Mouse (Mus musculus): Measurements from ENCODE around the gene Cd47. TPM values are rescaled to one million over a fixed set of nuclear protein-coding genes. Genes with fewer than 3 reads are reported as not detected.

The Cd47 gene
- polyA plus RNA-seq (2015; fragmentation: Nextera tagmentation; extraction: Ambion mirVana), result 80.0 and 94.9 TPM in 2 replicates

GRCm38 (mm10) chr16:49799597-49800561 lies at the start of gene Cd47:
TSS of gene Cd47 (plus strand) at chr16:49800533.
- ATAC-seq (ENCODE audit: insufficient read depth, low FRiP score), result peak; percentile 70
- 77% methylated on average over 10 of the region's 10 CpGs for WGBS
- no peaks in the 10 kb centered on the region for H3K36me3 ChIP-seq (ENCODE audit: control insufficient read depth, insufficient read depth, low read length)

GRCm38 (mm10) chr16:49752906-49753305 lies 47.4 kb upstream of the Cd47 start:
- H3K4me1 ChIP-seq (ENCODE audit: control insufficient read depth, insufficient read depth, low read length), result no peaks in the 10 kb centered on the region
- H3K27me3 ChIP-seq (ENCODE audit: control insufficient read depth, insufficient read depth, low read length), result no peaks in the 10 kb centered on the region
- 74% methylated on average over 1 of the region's 1 CpGs for WGBS
- no peaks in the 10 kb centered on the region for H3K9me3 ChIP-seq (replicated peaks; ENCODE audit: control insufficient read depth, low read length)
- H3K4me3 ChIP-seq (replicated peaks; ENCODE audit: low read length), result no peak overlapping the region
- no peak overlapping the region for H3K4me2 ChIP-seq (ENCODE audit: low read depth, low read length)
- no peaks in the 10 kb centered on the region for H3K36me3 ChIP-seq (ENCODE audit: control insufficient read depth, insufficient read depth, low read length)
- ATAC-seq (ENCODE audit: insufficient read depth, low FRiP score), result no peak
- H3K9ac ChIP-seq (ENCODE audit: low read length), result no peak overlapping the region
- no peak overlapping the region for H3K27ac ChIP-seq (ENCODE audit: low read length)

More at GRCm38 (mm10) chr16:49799597-49800561, at the start of gene Cd47:
- no peaks in the 10 kb centered on the region for H3K9me3 ChIP-seq (replicated peaks; ENCODE audit: control insufficient read depth, low read length)
- no peaks in the 10 kb centered on the region for H3K27me3 ChIP-seq (ENCODE audit: control insufficient read depth, insufficient read depth, low read length)
- no peak within 1 kb of the TSS for H3K9ac ChIP-seq (ENCODE audit: low read length)
- H3K4me2 ChIP-seq (ENCODE audit: low read depth, low read length), result 0 out of 2 replicates have a peak within 1 kb of the TSS, but pooled peaks have one; percentile 9
- peak within 1 kb of the TSS; percentile 3; the same call in 1 of the 2 replicates for H3K27ac ChIP-seq (ENCODE audit: low read length)
- no peak within 1 kb of the TSS for H3K4me3 ChIP-seq (replicated peaks; ENCODE audit: low read length)
- H3K4me1 ChIP-seq (ENCODE audit: control insufficient read depth, insufficient read depth, low read length), result peaks cover 9% of the 10 kb centered on the region; the same call in 1 of the 2 replicates

GRCm38 (mm10) chr16:49753318-49753717 lies 47.0 kb upstream of the Cd47 start:
- 60% methylated on average over 3 of the region's 3 CpGs for WGBS

GRCm38 (mm10) chr16:49760517-49761203 lies 39.7 kb upstream of the Cd47 start:
- Histone ChIP-seq H3K27ac (ENCODE audit: low read length) (no peak overlapping the region), H3K4me2 (ENCODE audit: low read depth, low read length) (no peak overlapping the region), H3K9ac (ENCODE audit: low read length) (no peak overlapping the region), H3K4me1 (ENCODE audit: control insufficient read depth, insufficient read depth, low read length) (no peaks in the 10 kb centered on the region), H3K36me3 (ENCODE audit: control insufficient read depth, insufficient read depth, low read length) (no peaks in the 10 kb centered on the region), H3K9me3 (replicated peaks; ENCODE audit: control insufficient read depth, low read length) (no peaks in the 10 kb centered on the region), H3K4me3 (replicated peaks; ENCODE audit: low read length) (no peak overlapping the region), H3K27me3 (ENCODE audit: control insufficient read depth, insufficient read depth, low read length) (no peaks in the 10 kb centered on the region)
- 69% methylated on average over 17 of the region's 17 CpGs for WGBS
- no peak for ATAC-seq (ENCODE audit: insufficient read depth, low FRiP score)

More at GRCm38 (mm10) chr16:49753318-49753717, 47.0 kb upstream of the Cd47 start:
- H3K4me3 ChIP-seq (replicated peaks; ENCODE audit: low read length), result no peak overlapping the region
- H3K4me2 ChIP-seq (ENCODE audit: low read depth, low read length), result no peak overlapping the region
- no peak overlapping the region for H3K9ac ChIP-seq (ENCODE audit: low read length)
- H3K36me3 ChIP-seq (ENCODE audit: control insufficient read depth, insufficient read depth, low read length), result no peaks in the 10 kb centered on the region
- H3K27ac ChIP-seq (ENCODE audit: low read length), result no peak overlapping the region
- no peaks in the 10 kb centered on the region for H3K27me3 ChIP-seq (ENCODE audit: control insufficient read depth, insufficient read depth, low read length)
- H3K4me1 ChIP-seq (ENCODE audit: control insufficient read depth, insufficient read depth, low read length), result no peaks in the 10 kb centered on the region
- H3K9me3 ChIP-seq (replicated peaks; ENCODE audit: control insufficient read depth, low read length), result no peaks in the 10 kb centered on the region
- no peak for ATAC-seq (ENCODE audit: insufficient read depth, low FRiP score)

- WGBS, result 79% methylated on average over 5 of the region's 5 CpGs
- no peak overlapping the region for H3K27ac ChIP-seq (ENCODE audit: low read length)
- no peak overlapping the region for H3K4me3 ChIP-seq (replicated peaks; ENCODE audit: low read length)
- no peaks in the 10 kb centered on the region for H3K27me3 ChIP-seq (ENCODE audit: control insufficient read depth, insufficient read depth, low read length)
- no peak overlapping the region for H3K4me2 ChIP-seq (ENCODE audit: low read depth, low read length)
- H3K9me3 ChIP-seq (replicated peaks; ENCODE audit: control insufficient read depth, low read length), result no peaks in the 10 kb centered on the region
- H3K9ac ChIP-seq (ENCODE audit: low read length), result no peak overlapping the region
- H3K4me1 ChIP-seq (ENCODE audit: control insufficient read depth, insufficient read depth, low read length), result no peaks in the 10 kb centered on the region
- no peak for ATAC-seq (ENCODE audit: insufficient read depth, low FRiP score)
- H3K36me3 ChIP-seq (ENCODE audit: control insufficient read depth, insufficient read depth, low read length), result no peaks in the 10 kb centered on the region
These were observed 38.4 kb upstream of the Cd47 start for GRCm38 (mm10) chr16:49761981-49762380.

- Histone ChIP-seq H3K4me3 (replicated peaks; ENCODE audit: low read length) (no peak overlapping the region), H3K27ac (ENCODE audit: low read length) (no peak overlapping the region), H3K4me1 (ENCODE audit: control insufficient read depth, insufficient read depth, low read length) (no peaks in the 10 kb centered on the region), H3K9me3 (replicated peaks; ENCODE audit: control insufficient read depth, low read length) (no peaks in the 10 kb centered on the region), H3K27me3 (ENCODE audit: control insufficient read depth, insufficient read depth, low read length) (no peaks in the 10 kb centered on the region), H3K4me2 (ENCODE audit: low read depth, low read length) (no peak overlapping the region), H3K36me3 (ENCODE audit: control insufficient read depth, insufficient read depth, low read length) (no peaks in the 10 kb centered on the region), H3K9ac (ENCODE audit: low read length) (no peak overlapping the region)
- 56% methylated on average over 3 of the region's 3 CpGs for WGBS
- no peak for ATAC-seq (ENCODE audit: insufficient read depth, low FRiP score)
These were observed 34.0 kb upstream of the Cd47 start for GRCm38 (mm10) chr16:49766326-49766725.

GRCm38 (mm10) chr16:49768491-49769031 lies 31.8 kb upstream of the Cd47 start:
- no peak overlapping the region for H3K9ac ChIP-seq (ENCODE audit: low read length)
- no peaks in the 10 kb centered on the region for H3K9me3 ChIP-seq (replicated peaks; ENCODE audit: control insufficient read depth, low read length)
- no peak overlapping the region for H3K4me2 ChIP-seq (ENCODE audit: low read depth, low read length)
- H3K36me3 ChIP-seq (ENCODE audit: control insufficient read depth, insufficient read depth, low read length), result no peaks in the 10 kb centered on the region
- no peaks in the 10 kb centered on the region for H3K4me1 ChIP-seq (ENCODE audit: control insufficient read depth, insufficient read depth, low read length)
- WGBS, result 85% methylated on average over 4 of the region's 4 CpGs
- ATAC-seq (ENCODE audit: insufficient read depth, low FRiP score), result no peak
- no peak overlapping the region for H3K27ac ChIP-seq (ENCODE audit: low read length)
- H3K4me3 ChIP-seq (replicated peaks; ENCODE audit: low read length), result no peak overlapping the region
- H3K27me3 ChIP-seq (ENCODE audit: control insufficient read depth, insufficient read depth, low read length), result no peaks in the 10 kb centered on the region

- H3K27me3 ChIP-seq (ENCODE audit: control insufficient read depth, insufficient read depth, low read length), result no peaks in the 10 kb centered on the region
- H3K36me3 ChIP-seq (ENCODE audit: control insufficient read depth, insufficient read depth, low read length), result no peaks in the 10 kb centered on the region
- ATAC-seq (ENCODE audit: insufficient read depth, low FRiP score), result 0 out of 2 replicates have a peak, but pooled peaks have one; percentile 33
- H3K9me3 ChIP-seq (replicated peaks; ENCODE audit: control insufficient read depth, low read length), result no peaks in the 10 kb centered on the region
- 69% methylated on average over 2 of the region's 2 CpGs for WGBS
- H3K4me2 ChIP-seq (ENCODE audit: low read depth, low read length), result no peak overlapping the region
- no peak overlapping the region for H3K27ac ChIP-seq (ENCODE audit: low read length)
- H3K4me1 ChIP-seq (ENCODE audit: control insufficient read depth, insufficient read depth, low read length), result no peaks in the 10 kb centered on the region
- H3K4me3 ChIP-seq (replicated peaks; ENCODE audit: low read length), result no peak overlapping the region
- no peak overlapping the region for H3K9ac ChIP-seq (ENCODE audit: low read length)
These were observed 30.5 kb upstream of the Cd47 start for GRCm38 (mm10) chr16:49769831-49770261.

Measured in stomach, embryonic 16.5 days (tissue).